Mouse (Mus musculus): ENCODE data around the gene Slc35a3. TPM values are rescaled to one million over a fixed set of nuclear protein-coding genes. Genes with fewer than 3 reads are reported as not detected.
"Not testable (repeated sequence)": the region's sequence is repeated elsewhere in the genome, so short reads cannot be mapped to it uniquely, and the experiment has no call there.

The Slc35a3 gene
- total RNA-seq, 4 experiments from 2014 or later = 10.0 to 14.0 (median 11.7) TPM

DNA sequence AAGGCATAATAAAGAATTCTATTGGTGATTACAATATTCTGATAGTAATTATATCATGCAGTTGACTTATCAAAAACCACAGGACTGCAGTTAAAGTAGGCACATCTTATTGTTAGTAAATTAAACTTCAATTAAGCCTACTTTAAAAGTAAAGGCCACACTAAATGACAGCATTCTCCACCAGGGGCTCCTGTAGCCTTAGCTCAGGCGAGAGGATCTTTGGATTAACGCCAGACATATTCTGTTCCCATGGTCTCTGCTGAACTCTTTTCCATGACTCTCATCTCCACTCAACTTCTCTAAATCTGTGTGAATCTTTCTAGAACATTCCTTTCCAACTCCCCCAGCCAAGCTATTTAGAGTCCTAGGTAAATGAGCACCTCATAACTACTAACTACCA, 13.8 kb downstream of the Slc35a3 start:
- peak; percentile 26 for DNase-seq (ENCODE audit: low spot score)

DNA sequence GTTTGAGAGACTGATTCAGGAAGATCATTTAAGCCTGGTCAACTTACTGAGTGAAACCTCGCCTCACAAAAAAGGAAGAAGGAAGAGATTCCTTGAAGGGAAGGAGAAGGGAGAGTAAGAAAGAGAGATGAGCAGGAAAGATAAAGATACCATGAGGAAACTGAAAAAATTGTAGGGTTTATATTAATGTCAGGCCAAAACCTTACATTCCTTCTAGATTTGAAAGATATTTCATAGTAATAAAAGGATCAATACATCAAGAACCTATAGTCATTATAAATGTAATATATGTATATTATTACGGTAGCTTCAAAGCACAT, 17.0 kb downstream of the Slc35a3 start:
- DNase-seq (ENCODE audit: low spot score) = no peak

DNA sequence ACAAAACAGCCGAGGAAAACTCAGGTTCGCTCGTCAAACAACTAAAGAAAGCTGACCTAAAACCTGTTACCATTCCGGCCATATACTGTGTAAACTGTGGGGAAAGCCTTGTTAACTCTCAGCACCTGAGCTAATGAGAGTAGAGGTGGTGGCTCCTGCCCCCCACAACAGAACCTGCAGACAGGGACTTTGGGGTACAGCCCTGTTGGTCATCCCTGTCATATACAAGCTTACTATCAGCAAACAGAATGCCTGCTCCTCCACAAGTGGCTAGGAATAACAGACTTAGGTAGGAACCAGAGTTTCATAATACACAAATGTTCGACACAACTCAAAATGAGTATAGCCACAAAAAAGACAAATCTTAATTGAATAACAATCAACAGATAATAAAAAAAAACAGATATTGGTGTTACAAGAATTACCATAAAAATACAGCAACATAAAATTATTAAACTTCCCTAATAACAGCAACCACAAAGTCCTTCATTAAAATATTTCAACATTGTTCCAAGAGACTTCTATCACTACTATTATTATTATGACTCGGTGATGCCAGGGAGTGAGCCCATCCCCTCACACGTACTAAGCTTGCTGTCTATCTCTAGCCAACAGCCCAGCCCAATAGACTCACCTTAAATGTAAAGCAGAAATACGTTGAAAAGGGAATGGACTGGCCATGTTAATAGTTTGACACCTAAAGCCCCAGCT, 17.5 kb downstream of the Slc35a3 start:
- no peak for DNase-seq (ENCODE audit: low spot score)

DNA sequence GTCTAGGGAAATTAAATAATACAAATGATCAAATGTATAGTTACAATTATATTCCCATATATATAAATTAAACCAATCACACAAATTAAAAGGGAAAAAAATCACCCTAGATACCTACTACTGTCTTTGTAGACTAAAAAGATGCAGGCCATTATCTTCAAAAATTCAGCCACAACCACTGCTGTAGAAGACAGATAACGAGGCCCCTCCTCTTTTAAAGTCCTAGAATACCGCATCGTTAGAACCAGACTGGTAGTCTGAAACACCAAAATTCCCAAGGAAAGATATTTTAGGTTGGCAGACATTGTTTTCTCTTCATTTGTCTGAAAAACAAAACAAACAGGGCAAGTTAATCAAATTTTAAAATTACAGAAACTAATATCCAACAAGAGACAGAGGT, 18.3 kb downstream of the Slc35a3 start:
- DNase-seq (ENCODE audit: low spot score) = no peak

DNA sequence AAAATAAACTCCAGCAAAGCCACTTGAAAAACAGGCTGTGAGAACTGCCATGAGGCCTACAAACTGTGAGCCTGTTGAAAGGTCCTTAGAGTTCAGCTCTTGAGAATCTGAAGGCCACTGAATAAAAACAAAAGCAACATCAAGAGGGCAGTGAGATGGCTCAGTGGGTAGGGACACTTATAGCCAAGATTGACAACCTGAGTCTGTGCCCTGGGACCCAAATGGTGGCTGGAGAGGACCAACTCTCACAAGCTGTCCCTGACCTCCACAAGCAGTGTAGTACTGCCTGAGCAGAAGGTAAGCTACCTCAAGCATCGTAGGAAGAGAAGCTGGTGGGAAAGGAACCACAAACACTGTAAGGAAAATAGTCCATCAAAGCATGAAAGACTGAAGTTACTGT, 31.5 kb downstream of the Slc35a3 start, which contains the start of gene Gm43191:
TSS of gene Gm43191 (minus strand) at position 101 of the 400 bp plus-strand sequence.
- no peak for DNase-seq (ENCODE audit: low spot score)

DNA sequence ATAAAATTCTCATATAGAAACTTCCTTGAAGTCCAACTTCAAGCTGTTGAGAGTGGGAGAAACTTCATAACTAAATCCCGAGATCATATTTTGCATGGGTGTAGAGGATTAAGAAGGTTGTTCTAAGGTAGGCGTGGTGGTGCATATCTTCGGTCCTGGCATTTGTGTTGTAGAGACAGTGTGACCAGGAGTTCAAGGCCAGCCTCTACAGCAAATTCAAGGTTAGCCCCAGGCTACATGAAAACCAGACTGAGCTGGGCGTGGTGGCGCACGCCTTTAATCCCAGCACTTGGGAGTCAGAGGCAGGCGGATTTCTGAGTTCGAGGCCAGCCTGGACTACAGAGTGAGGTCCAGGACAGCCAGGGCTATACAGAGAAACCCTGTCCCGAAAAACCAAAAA, 48.4 kb downstream of the Slc35a3 start:
- not testable (repeated sequence) for DNase-seq (ENCODE audit: low spot score)

DNA sequence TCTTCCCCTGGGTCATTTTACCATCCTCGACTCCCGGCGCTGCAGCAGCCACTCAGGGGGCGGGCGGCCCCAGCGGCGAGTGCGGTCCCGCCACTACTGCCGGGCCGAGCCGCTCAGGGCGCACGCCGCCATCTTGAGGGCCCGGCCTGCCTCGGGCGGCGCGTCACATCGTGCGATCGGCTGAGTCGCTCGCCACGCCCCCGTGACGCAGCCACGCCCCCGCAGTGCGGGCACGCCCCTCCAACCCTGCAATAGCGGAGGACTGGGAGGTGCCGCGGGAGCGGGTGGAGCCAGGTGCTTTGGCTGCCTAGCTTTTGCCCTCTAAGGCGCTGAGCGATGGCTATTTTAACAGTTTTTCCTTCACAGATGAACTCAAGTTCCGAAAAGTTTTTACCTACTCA, 50.2 kb downstream of the Slc35a3 start, which contains the start of gene Mfsd14a:
TSS of gene Mfsd14a (minus strand) at position 215 of the 401 bp plus-strand sequence.
- peak; percentile 98 for DNase-seq (ENCODE audit: low spot score)

DNA sequence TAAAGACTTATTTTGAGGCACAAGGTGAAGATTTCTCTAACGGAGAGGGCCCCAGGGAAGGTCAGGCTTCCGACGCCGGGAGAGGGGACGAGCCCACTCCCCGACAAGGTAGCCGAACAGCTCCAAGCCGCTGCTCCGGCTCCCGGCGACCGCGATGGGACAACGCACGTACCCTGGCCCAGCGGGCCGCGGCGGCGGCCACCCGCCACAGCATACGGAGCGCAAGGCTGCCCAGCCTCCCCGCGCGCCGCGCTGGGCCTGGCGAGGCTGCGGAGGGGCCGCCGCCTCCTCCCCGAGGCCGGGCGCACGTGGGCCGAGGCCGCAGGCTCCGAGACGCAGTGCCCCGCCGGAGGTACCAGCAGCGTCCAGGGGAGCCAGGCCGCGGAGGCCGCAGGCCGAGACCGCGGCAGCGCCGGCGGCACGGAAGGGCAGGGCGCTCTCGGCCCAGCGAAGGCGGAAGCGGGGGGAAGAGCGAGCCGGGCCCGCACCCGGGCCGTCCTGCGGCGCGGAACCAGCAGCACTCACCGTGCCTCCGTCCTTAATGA, 50.7 kb downstream of the Slc35a3 start:
- DNase-seq (ENCODE audit: low spot score) = no peak

DNA sequence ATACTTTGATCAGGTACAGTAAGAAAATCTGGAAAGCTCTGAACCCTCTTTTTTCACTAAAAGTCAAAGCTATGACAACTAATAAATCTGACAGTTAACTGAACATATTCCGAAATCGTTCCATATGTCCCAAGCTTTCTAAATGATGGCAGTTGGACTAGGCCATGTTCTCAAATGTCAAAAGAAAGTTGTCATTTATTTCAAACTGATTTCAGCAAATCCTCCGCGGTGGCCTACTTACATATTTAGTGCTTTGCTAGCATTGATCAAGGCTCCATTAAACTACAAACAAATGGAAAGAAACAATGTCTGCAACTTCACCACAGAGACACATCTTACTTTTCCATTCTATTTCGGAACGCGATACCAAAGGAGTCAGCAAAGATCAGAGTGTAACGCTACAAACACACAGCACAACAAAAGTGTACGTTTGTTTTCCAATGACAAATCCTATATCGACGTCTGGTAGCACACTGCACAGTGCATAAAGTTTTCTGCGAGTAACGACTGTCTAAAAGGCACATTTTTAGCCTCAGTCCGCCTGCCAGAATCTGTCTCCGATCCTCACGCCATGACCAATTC, 51.3 kb downstream of the Slc35a3 start:
- no peak for DNase-seq (ENCODE audit: low spot score)

DNA sequence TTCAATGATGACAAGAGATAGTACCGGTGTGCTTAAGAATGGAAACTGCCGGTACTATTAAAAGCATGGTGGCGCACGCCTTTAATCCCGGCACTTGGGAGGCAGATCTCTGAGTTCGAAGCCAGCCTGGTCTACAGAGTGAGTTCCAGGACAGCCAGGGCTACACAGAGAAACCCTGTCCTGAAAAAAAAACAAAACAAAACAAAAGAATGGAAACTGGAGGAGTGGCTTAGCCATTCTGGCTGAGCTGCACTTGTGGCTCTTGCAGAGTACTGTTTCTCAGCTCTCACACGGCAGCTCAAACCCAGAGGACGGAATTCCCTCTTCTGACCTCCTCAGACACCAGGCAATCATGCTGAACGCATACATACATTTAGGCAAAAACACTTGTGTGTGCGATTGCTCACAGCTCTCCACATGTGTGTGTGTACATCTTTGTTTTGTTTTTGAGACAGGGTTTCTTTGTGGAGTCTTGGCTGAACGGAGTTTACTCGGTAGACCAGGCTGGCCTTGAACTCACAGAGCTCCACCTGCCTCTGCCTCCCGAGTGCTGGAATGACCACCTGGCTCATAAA, 52.7 kb downstream of the Slc35a3 start:
- no peak for DNase-seq (ENCODE audit: low spot score)

DNA sequence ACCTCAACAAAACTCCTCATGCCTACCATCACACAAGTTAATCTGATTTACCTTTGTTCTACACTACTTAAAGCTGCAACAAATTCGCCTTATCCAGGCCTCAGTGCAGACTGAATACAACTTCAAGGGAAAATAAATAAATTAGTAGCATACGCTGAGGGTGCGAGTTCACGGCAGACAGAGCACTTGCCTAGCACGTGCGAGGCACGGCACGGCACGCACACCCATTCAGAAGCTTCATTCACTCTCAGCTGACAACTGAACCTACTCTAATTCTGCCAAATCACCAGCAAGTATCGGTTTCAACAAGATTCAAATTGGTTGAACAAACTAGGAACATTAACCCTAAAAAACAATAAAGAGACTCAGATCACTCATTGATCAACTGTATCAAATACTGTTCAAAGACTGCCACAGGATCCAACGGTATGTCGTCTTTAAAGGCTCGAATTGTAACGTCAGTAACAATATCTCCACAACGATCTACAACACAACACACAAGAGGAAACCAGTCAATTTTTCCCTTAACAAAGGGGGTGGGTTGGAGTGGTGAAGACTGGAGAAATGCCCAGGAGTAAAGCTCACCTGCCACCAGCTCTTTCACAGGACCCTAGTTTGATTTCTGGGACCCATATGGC, 53.6 kb downstream of the Slc35a3 start:
- DNase-seq (ENCODE audit: low spot score) = no peak

DNA sequence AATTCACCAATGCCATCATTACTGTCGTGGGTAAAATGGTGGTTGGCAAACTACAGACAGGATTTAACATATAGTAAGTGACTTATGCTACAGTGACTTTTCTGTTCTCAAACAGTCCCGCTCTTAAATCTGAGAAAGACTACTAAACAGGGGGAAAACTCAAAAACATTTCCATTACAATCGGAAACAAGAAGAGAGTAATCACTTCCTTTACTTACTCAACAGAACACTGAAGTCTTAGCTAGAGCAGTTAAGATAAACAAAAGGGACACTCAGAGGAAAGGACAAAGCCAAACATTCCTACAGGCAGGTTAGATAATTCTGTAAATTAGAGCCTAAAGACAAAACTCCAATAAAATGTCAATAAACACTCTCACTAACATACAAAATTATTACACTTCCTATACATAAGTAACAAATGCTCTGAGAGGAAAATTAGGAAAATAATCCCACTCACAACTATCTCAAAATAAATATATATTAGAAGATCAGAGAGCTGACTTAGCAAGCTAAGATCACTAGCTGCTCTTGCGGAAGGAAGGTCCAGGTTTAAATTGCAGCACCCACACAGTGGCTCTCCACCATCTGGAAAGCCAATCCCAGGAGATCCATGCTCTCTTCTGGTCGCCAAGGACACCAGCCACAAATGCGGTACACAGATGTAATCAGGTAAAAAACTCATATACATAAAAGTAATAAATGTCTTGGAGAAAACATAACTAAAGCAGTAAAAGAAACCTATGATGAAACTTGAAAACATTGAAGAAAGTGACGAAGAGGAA, 56.3 kb downstream of the Slc35a3 start:
- no peak for DNase-seq (ENCODE audit: low spot score)

DNA sequence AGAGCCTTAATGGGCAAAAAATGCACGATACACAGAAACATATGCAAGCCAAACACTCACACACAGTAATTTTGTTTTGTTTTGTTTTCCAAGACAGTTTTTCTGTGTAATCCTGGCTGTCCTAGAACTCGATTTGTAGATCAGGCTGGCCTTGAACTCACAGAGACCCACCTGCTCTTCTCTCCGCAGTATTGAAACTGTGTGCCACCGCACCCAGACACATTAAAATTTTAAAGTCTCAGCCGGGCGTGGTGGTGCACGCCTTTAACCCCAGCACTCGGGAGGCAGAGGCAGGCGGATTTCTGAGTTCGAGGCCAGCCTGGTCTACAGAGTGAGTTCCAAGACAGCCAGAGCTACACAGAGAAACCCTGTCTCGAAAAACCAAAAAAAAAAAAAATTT, 58.6 kb downstream of the Slc35a3 start:
- not testable (repeated sequence) for DNase-seq (ENCODE audit: low spot score)

DNA sequence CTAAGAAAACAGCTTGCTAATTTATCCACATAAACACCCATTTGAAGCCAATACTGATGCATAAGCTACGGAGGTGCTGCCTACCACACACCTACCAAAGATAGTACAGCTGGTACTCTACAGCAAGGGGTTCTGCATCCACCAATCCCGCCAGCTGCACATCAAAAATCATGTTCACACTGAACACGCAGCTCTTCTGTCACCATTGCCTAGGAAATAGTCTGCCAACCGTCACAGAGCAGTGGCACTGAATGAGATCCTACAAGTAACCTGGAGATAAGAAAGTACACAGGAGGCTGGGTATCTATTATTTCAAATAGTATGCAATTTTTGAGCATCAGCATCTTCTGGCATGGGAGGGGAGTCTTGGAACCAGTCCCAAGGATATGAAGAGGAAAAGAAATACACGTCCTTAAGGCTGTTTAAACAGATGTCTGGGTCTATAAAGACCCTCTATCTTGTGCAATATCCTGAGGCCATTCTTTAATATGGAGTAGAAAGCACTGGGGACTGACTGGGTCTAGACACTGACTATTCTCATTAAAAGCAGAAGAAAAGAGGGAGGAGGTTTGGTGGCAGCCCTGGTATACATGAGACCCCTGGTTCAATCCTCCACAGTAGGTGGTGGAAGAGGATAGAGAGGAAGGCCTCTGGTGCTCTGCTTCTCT, 59.2 kb downstream of the Slc35a3 start:
- no peak for DNase-seq (ENCODE audit: low spot score)

DNA sequence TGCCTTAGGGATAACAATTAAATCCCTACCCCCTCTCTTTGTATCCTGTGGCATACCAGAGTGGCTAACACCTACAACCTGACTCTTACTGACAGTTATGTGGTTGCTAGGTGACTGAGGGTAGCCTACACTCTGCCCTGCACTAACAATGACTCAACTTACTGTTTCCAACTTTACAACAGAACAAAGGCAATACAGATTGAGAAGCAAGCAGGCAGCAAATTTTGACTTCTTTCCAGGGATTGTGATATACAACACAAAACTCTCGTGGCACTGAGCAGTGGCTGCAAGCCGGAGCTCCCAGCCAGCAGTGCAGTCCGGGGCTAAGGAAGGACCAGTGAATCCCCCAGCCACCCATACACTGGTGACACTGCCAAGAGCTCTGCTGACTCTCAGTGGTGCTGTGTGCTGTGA, 60.6 kb downstream of the Slc35a3 start:
- no peak for DNase-seq (ENCODE audit: low spot score)

DNA sequence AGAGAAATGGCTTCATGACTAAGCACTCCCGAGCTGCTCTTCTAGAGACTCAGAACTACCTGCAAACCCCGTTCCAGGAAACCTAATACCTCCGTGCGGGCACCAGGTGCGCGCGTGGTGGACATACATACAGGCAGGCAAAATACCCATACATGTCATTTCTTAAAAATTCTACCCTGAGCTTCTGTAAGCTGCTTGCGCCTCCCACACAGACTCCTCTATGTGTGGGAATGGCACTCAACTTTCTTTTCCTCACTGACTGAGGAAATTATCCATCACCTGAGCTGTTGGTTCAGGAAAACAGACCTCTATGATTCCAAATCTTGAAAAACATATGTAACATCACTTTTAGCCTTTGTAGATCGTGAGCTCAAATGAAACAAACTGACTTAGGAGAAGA, 61.9 kb downstream of the Slc35a3 start:
- DNase-seq (ENCODE audit: low spot score) = no peak

DNA sequence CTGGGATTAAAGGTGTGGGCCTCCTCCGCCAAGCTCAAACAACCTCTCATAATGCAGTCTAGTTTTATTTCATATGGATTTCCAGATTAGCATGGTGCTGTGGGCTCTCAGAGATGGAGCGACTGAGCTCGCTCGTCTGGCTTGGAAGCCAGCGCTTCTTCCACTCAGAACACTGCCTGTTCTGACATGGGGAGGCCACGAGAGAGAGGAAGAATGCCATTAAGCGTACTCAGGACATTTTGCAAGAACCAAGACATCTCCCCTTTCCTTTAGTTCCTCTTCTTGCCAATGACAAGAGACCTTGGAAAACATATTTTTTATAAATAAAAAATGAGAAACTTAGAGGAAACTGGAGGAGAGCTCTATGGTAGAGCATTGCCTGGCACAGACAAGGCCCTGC, 63.8 kb downstream of the Slc35a3 start:
- no peak for DNase-seq (ENCODE audit: low spot score)

DNA sequence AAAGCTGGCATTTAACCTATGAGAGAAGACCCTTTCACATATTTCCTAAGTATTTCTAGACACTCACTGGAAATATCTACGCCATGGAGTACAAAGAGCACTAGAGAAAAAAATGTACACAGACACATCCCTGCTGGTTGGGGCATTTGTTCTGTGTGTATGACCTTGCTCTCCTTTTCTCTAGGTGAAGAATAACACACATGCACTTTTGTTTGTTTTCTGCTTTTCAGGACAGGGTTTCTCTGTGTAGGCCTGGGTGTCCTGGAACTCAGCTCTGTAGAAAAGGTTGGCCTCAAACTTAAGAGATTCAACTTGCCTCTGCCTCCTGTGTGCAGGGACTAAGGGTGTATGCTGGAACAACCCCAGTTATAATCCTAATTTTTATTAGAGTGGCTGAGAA, 66.2 kb downstream of the Slc35a3 start:
- no peak for DNase-seq (ENCODE audit: low spot score)

DNA sequence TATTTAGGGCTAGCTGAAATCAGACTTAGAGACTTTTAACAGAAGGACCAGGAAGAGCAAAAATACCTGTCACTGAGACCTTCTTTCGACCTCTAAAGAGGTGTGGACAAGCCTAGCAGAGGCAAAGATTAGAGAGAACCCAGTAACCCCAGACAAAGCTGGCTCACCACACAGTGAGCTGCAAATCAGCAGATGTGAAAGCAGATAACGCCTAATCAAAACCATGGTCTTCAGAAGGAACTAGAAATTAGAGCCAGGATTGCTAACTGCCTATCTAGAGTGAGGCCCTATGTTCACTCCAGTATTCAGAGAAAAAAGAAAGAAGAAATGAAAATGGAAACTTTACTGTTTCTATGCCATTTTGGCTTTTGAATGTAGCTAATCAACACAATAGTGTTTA, 70.3 kb downstream of the Slc35a3 start:
- no peak for DNase-seq (ENCODE audit: low spot score)

DNA sequence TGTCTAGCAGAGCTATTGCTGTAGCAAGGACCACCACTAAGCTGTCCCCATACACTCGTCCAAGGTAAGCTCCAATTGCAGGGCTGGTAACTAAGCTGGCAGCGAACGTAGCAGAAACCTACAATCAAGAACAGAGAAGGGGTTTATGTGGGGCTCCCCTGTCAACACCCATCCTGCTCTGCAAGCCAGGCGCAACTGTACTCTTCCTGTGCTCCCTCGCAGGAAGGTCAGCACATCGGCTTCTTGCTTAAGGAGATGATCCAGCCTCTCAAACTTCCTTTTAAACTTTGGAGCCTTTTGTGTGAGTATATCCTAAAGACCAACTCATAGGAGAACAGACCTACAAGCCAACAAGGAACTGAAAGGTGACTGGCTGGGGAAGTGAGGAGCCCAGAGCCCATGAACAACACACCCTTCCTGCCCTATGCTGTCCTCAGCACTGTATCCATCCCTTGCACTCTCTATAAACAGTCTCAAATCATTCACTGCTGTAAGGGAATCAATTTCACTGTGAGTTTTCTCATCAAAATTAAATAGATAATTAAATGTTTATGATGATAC, 70.7 kb downstream of the Slc35a3 start:
- peak; percentile 19 for DNase-seq (ENCODE audit: low spot score)

DNA sequence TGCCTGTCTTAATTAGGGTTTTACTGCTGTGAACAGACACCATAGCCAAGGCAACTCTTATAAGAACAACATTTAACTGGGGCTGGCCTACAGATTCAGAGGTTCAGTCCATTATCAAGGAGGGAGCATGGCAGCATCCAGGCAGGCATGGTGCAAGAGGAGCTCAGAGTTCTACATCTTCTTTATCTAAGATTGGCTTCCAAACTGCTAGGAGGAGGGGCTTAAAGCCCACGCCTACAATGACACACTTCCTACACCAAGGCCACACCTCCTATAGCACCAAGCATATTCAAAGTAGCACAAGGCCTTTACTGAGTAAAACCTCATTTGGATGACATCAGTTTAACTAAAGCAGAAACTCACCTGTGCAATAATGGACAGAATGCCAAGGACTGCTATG, 72.6 kb downstream of the Slc35a3 start:
- DNase-seq (ENCODE audit: low spot score) = no peak

Data from heart, adult 8-10 months (tissue).